Mouse (Mus musculus) spleen, adult 12 weeks (tissue): ENCODE measurements at regions not wholly inside any gene's neighbourhood (a gene's known extent, or its start where the extent isn't known, plus 50 kb on each side); places are given as distances from the start of the nearest gene placed in this dataset.

Source experiments
- DNase-seq: peaks from one replicate; pipeline ENCODE4 v3.0.0; 2022; ENCODE audit warnings: low spot score

GRCm38 (mm10) chr12:29122931-29123330, 371.3 kb downstream of the Eipr1 start:
- DNase-seq, result no peak

DNA sequence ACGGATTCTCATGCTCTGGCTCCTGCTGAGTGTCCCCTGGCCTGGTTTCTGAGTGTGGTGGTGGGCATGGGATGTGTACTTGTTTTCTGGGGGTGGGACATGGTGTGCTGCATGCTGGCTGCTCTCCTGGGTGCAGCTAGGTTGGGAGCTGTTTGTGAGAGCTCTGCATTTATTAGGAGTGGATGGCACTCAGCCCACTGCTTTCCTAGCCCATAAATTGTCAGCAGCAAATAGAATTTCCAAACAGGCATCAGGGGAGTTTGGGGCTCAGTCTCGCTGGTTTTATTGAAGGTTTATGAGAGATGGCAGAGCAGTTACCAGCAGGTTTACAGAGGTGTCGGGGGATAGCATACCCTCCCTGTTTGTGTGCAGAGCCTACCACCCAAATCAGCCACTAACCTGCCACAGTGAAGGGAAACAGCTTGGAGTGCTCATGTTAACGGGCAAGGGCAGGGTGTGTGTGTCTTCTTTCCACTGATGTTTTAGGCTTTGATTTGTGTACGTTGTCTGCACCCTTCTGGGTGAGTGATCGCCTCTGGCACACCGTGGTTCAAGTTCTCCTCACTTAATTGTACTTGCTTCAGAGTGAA, 372.6 kb downstream of the Eipr1 start:
- DNase-seq, result no peak

DNA sequence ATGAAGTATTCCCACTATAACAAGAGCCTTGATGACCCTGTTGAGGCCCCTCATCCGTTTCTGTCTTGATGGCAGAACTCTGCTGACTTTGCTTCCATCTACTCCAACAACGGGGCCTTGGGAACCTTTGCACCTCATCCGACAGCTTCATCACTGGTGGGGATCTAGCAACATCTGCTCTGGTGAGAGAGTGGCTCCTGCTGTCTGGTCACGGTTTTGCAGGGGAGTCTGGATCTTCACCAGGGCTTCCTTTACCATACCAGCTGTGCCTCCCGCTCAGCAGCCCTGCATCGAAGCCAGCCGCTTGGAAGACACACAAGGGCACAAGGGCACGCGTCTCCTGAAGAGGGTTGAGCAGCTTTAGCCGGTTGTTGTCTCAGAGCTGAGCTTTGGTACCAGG, 377.2 kb downstream of the Eipr1 start:
- DNase-seq, result no peak

DNA sequence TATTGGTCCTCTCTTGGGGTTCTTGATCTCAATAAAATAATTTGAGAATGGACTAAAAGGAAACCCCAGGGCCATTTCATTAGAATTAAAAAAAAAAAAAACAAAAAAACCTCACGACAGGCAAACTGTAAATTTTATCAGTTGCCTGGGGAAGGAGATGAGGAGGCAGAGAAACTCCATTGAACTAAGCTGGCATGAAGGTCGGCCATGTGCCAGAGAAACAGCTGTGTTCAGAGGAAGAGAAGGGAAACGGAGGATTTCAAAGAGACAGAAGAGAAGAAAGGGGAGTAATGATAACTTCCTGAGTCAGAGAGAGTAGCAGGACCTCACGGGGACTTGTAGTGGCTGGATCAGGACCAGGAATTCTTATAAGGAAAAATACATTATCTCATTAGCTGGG, 377.7 kb downstream of the Eipr1 start:
- no peak for DNase-seq

- no peak for DNase-seq
These were observed 382.7 kb downstream of the Eipr1 start for GRCm38 (mm10) chr12:29134326-29134725.

GRCm38 (mm10) chr12:29136850-29137268, 385.3 kb downstream of the Eipr1 start:
- DNase-seq, result no peak

DNA sequence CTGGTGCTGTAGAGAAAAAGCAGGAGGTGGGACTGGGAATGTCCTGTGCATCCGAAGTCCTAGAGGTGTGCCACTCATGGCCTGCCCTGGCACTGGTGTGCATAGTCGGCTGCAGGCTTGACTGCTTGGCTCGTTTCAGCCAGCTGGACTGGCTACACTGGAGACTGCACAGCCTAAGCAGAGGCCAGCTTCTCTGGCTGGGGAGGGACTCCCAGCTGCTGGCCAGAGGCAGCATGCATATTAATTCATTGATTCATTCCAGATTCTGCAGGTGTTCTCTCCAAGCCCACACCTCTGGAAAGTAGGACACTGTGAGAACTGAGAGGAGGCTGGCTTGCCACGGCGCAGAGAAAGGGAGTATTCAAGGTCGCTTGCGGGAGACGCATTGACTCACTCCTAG, 385.9 kb downstream of the Eipr1 start:
- no peak for DNase-seq

DNA sequence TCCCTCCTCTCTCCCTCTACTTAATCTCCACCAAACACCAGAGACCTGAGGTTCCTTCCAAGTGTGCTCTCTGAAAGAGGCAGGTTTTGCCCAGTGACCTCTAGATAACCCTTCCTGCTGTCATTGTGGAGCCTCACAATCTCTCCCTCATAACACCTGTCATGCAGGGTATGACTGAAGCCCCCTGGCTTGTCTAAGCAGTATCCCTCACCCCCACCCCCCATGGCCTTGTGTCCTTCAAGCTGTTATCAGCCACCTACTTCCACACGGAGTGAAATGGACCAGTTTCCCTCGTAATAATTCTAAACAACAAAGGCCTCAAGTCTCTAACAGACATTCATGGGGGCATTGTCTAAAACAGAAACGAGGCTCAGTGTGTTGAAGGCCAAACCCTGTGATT, 387.6 kb upstream of the Myt1l start:
- DNase-seq, result no peak

- no peak for DNase-seq
These were observed 387.1 kb upstream of the Myt1l start for GRCm38 (mm10) chr12:29141132-29141531.

DNA sequence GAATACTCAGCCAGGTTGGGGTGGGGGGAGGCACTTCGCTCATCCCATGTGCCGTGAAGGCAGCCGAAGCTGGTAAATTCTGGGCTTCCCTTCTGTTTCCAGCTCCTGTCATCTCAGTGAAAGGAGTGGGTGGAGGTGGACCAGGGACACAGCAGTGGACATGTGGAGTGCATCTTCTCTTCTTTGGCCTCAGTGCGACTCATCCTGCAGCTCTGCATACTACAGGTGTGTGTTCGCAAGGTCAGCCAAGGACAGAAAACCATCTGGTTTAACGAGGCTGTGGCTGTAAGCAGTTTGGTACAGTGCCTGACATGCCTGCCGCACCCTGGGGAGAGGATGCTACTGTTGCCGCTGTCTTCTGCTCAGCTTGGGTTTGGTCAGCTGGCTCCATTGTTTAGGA, 386.3 kb upstream of the Myt1l start:
- no peak for DNase-seq

GRCm38 (mm10) chr12:29143297-29143696, 384.9 kb upstream of the Myt1l start:
- no peak for DNase-seq

GRCm38 (mm10) chr12:29160920-29161319, 367.3 kb upstream of the Myt1l start:
- DNase-seq, result no peak

DNA sequence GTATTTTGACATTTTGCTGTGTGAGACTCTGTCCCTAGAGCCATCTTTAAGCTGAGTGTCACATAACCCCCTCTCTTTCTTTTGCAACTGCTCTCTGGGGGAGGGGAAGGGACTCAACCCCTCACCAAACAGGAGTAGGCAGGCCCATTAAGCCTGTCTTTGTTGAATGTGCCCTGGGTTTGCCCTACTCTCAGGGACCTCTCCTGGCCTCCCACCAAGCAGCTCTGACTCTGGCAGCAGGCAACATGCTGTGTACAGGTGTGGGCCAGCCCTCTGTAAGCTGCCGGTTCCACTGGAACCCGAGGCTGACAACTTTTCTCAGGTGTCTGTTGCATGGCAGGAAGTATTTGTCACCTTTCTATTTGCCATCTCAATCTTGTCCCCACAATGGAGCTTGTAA, 366.6 kb upstream of the Myt1l start:
- no peak for DNase-seq

DNA sequence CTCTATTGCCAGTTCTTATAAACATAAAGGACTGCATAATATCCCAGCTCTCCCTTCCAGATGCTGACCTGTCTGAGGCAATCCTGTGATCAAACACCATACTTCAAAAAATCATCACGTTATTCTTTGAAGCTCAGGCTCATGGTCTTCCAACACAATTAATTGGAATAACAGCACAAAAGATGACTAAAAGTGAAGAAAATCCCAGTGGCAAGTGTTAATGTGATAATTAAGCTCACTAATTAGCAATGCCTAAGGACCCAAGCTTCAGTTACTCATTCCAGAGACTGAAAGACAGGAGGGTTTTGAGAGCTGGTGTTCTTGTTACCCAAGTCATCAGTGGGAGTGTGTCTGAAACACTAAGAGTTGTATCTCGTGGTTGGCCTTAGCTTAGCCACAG, 363.5 kb upstream of the Myt1l start:
- no peak for DNase-seq

- no peak for DNase-seq
These were observed 361.9 kb upstream of the Myt1l start for GRCm38 (mm10) chr12:29166316-29166715.

DNA sequence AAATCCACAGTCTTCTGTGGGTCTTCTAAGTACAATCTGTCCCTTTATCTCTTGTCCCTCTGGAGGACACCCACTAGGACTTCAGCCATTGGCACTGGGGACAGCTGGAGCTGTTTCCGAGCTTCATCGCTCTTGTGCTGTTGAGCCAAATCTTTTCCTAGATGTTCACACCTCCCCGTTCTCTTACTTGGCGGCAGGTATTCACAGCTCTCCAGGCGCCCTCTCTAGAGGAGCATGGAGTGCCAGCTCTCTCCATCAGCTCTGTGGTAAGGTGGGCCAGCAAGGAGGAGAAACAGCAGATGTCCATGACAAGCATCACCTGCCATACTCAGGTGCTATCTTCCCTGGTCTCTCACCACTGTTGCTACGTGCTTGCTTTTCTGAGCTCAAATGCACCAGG, 360.3 kb upstream of the Myt1l start:
- no peak for DNase-seq

GRCm38 (mm10) chr12:29175698-29176440, 352.3 kb upstream of the Myt1l start:
- DNase-seq, result no peak

DNA sequence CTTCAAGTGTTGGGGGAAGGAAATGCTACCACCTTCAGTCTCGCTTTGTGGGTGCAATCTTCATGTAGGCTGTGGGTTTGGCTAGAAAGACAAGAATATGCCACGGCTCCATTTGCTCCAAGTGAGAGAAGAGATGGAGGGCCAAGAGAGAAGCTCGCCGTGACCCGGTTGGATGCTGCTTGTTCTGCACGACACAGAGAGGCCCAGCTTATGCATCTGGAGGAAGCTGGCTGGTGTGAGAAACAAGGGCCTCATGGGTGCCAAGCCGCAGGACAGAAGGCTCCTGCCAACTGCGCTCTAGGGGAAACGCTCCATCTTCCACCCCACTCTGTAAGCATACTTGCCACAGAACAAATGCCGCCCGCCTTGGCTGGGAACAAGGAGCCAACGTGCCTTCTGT, 351.0 kb upstream of the Myt1l start:
- DNase-seq, result no peak

DNA sequence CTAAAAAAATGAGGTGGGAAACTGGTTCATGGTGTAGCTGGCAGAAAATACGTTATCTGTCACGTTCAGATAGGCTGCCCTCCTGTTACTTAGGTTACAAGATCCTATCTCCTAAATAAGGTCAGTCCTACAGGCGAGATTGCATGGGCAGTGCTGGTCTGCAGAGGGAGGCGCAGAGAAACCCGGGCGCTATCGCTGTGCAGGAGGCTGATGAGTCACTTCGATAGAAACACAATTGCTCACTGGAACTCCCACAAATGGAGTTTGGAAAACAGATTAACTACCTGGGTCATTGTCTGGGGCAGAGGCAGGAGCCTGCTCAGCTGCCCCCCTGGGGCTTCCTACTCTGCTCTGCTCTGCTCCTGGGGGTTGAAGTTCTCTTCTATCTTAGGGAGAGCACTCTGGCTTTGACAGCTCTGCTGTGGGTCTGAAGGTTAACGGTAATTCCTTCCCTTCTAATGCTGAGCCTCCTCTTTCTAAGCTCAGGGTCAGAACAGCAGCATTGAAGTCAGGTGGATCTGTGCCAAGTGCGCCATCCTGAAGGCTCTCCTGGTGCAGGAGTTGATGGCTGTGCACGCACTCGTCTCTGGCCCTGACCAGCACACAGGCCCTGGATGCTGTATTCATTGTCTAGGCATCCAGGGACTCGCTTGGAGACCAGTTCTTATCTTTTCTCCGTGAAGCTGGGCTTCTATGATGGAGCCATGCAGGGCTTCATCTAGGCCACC, 349.9 kb upstream of the Myt1l start:
- no peak for DNase-seq

- no peak for DNase-seq
These were observed 348.8 kb upstream of the Myt1l start for GRCm38 (mm10) chr12:29179405-29179804.

DNA sequence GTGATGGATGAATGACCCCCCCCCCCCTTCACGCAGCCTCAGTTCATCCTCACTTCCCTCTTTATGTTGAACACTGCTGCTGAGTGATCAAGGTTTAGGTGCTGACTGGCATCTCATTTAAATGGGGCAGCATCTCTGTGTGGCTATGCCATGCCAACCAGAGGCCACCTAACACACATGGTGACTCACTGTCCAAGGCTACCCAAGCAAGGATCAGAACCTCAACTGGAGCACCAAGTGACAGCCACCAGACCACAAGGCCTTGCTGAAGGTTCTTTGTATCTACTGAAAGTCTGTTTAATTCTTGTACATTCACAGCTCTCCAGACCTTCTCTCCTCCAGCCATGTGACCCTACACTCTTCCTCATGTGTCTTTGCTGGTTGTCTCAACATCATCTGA, 347.6 kb upstream of the Myt1l start:
- DNase-seq, result no peak

- no peak for DNase-seq
These were observed 340.6 kb upstream of the Myt1l start for GRCm38 (mm10) chr12:29187619-29188018.

- no peak for DNase-seq
These were observed 335.8 kb upstream of the Myt1l start for GRCm38 (mm10) chr12:29192391-29192790.
